Mouse (Mus musculus): ENCODE data around the gene Scn1b. TPM values are rescaled to one million over a fixed set of nuclear protein-coding genes. Genes with fewer than 3 reads are reported as not detected.

Scn1b gene
- polyA plus RNA-seq, 1 experiment from 2014 or later: 13.0 TPM

- Histone ChIP-seq H3K27me3 (ENCODE audit: control insufficient read depth, insufficient read depth, low read length) (no peaks in the 10 kb centered on the region), H3K9me3 (ENCODE audit: control insufficient read depth, low read length) (no peaks in the 10 kb centered on the region), H3K27ac (no peak overlapping the region), H3K4me1 (replicated peaks; ENCODE audit: control insufficient read depth, insufficient read depth, low read length) (0 out of 2 replicates have a peak, but pooled peaks cover 4% of the 10 kb centered on the region), H3K4me3 (replicated peaks; ENCODE audit: low read length) (no peak overlapping the region), H3K36me3 (replicated peaks; ENCODE audit: control insufficient read depth, insufficient read depth) (no peaks in the 10 kb centered on the region), H3K4me2 (replicated peaks) (no peak overlapping the region), H3K9ac (no peak overlapping the region)
- DNase-seq (ENCODE audit: low spot score): no peak
- ATAC-seq (ENCODE audit: low FRiP score): no peak
- 0% methylated on average over 3 of the region's 3 CpGs for WGBS
Observed at GRCm38 (mm10) chr7:31085171-31085570, 41.6 kb downstream of the Scn1b start.

GRCm38 (mm10) chr7:31084140-31084539, 42.7 kb downstream of the Scn1b start:
- no peak overlapping the region for H3K27ac ChIP-seq

GRCm38 (mm10) chr7:31082831-31083588, 43.8 kb downstream of the Scn1b start:
- DNase-seq (ENCODE audit: low spot score): no peak
- Histone ChIP-seq H3K27me3 (ENCODE audit: control insufficient read depth, insufficient read depth, low read length) (no peaks in the 10 kb centered on the region), H3K9ac (no peak overlapping the region), H3K4me2 (replicated peaks) (no peak overlapping the region), H3K27ac (no peak overlapping the region), H3K36me3 (replicated peaks; ENCODE audit: control insufficient read depth, insufficient read depth) (no peaks in the 10 kb centered on the region), H3K4me3 (replicated peaks; ENCODE audit: low read length) (no peak overlapping the region), H3K9me3 (ENCODE audit: control insufficient read depth, low read length) (no peaks in the 10 kb centered on the region), H3K4me1 (replicated peaks; ENCODE audit: control insufficient read depth, insufficient read depth, low read length) (0 out of 2 replicates have a peak, but pooled peaks cover 4% of the 10 kb centered on the region)
- WGBS: 63% methylated on average over 14 of the region's 14 CpGs
- no peak; the same call in 1 of the 2 replicates for ATAC-seq (ENCODE audit: low FRiP score)

More at GRCm38 (mm10) chr7:31084140-31084539, 42.7 kb downstream of the Scn1b start:
- WGBS: 53% methylated on average over 9 of the region's 9 CpGs
- Histone ChIP-seq H3K4me1 (replicated peaks; ENCODE audit: control insufficient read depth, insufficient read depth, low read length) (0 out of 2 replicates have a peak, but pooled peaks cover 4% of the 10 kb centered on the region), H3K4me3 (replicated peaks; ENCODE audit: low read length) (no peak overlapping the region), H3K9me3 (ENCODE audit: control insufficient read depth, low read length) (no peaks in the 10 kb centered on the region), H3K36me3 (replicated peaks; ENCODE audit: control insufficient read depth, insufficient read depth) (no peaks in the 10 kb centered on the region), H3K9ac (no peak overlapping the region), H3K4me2 (replicated peaks) (no peak overlapping the region), H3K27me3 (ENCODE audit: control insufficient read depth, insufficient read depth, low read length) (no peaks in the 10 kb centered on the region)
- ATAC-seq (ENCODE audit: low FRiP score) (no peak), DNase-seq (ENCODE audit: low spot score) (no peak)

- Histone ChIP-seq H3K36me3 (replicated peaks; ENCODE audit: control insufficient read depth, insufficient read depth) (no peaks in the 10 kb centered on the region), H3K4me1 (replicated peaks; ENCODE audit: control insufficient read depth, insufficient read depth, low read length) (0 out of 2 replicates have a peak, but pooled peaks cover 4% of the 10 kb centered on the region), H3K9me3 (ENCODE audit: control insufficient read depth, low read length) (no peaks in the 10 kb centered on the region), H3K27ac (no peak overlapping the region), H3K27me3 (ENCODE audit: control insufficient read depth, insufficient read depth, low read length) (no peaks in the 10 kb centered on the region), H3K4me3 (replicated peaks; ENCODE audit: low read length) (no peak overlapping the region), H3K9ac (no peak overlapping the region), H3K4me2 (replicated peaks) (no peak overlapping the region)
- ATAC-seq (ENCODE audit: low FRiP score) (no peak), DNase-seq (ENCODE audit: low spot score) (no peak)
Observed at GRCm38 (mm10) chr7:31082106-31082505, 44.7 kb downstream of the Scn1b start.

GRCm38 (mm10) chr7:31081106-31081505, 45.7 kb downstream of the Scn1b start:
- Histone ChIP-seq H3K9me3 (ENCODE audit: control insufficient read depth, low read length) (no peaks in the 10 kb centered on the region), H3K27ac (no peak overlapping the region), H3K9ac (no peak overlapping the region), H3K27me3 (ENCODE audit: control insufficient read depth, insufficient read depth, low read length) (no peaks in the 10 kb centered on the region), H3K4me2 (replicated peaks) (no peak overlapping the region), H3K4me3 (replicated peaks; ENCODE audit: low read length) (no peak overlapping the region), H3K4me1 (replicated peaks; ENCODE audit: control insufficient read depth, insufficient read depth, low read length) (0 out of 2 replicates have a peak, but pooled peaks cover 4% of the 10 kb centered on the region), H3K36me3 (replicated peaks; ENCODE audit: control insufficient read depth, insufficient read depth) (no peaks in the 10 kb centered on the region)
- no peak for ATAC-seq (ENCODE audit: low FRiP score)
- no peak for DNase-seq (ENCODE audit: low spot score)
- WGBS: 56% methylated on average over 1 of the region's 1 CpGs

GRCm38 (mm10) chr7:31080611-31081010, 46.2 kb downstream of the Scn1b start:
- no peaks in the 10 kb centered on the region for H3K9me3 ChIP-seq (ENCODE audit: control insufficient read depth, low read length)
- H3K27ac ChIP-seq: no peak overlapping the region
- H3K9ac ChIP-seq: no peak overlapping the region
- 0 out of 2 replicates have a peak, but pooled peaks cover 4% of the 10 kb centered on the region for H3K4me1 ChIP-seq (replicated peaks; ENCODE audit: control insufficient read depth, insufficient read depth, low read length)
- H3K27me3 ChIP-seq (ENCODE audit: control insufficient read depth, insufficient read depth, low read length): no peaks in the 10 kb centered on the region
- ATAC-seq (ENCODE audit: low FRiP score) (no peak), DNase-seq (ENCODE audit: low spot score) (no peak)
- no peaks in the 10 kb centered on the region for H3K36me3 ChIP-seq (replicated peaks; ENCODE audit: control insufficient read depth, insufficient read depth)
- H3K4me2 ChIP-seq (replicated peaks): no peak overlapping the region
- H3K4me3 ChIP-seq (replicated peaks; ENCODE audit: low read length): no peak overlapping the region
- WGBS: 38% methylated on average over 3 of the region's 3 CpGs

- no peak overlapping the region for H3K4me3 ChIP-seq (replicated peaks; ENCODE audit: low read length)
- no peak for ATAC-seq (ENCODE audit: low FRiP score)
- H3K27me3 ChIP-seq (ENCODE audit: control insufficient read depth, insufficient read depth, low read length): no peaks in the 10 kb centered on the region
- 91% methylated on average over 8 of the region's 8 CpGs for whole genome bisulfite sequencing
- no peak overlapping the region for H3K27ac ChIP-seq
- H3K36me3 ChIP-seq (replicated peaks; ENCODE audit: control insufficient read depth, insufficient read depth): no peaks in the 10 kb centered on the region
- no peak for DNase-seq (ENCODE audit: low spot score)
- H3K4me2 ChIP-seq (replicated peaks): no peak overlapping the region
- no peaks in the 10 kb centered on the region for H3K9me3 ChIP-seq (ENCODE audit: control insufficient read depth, low read length)
- H3K9ac ChIP-seq: no peak overlapping the region
- H3K4me1 ChIP-seq (replicated peaks; ENCODE audit: control insufficient read depth, insufficient read depth, low read length): 0 out of 2 replicates have a peak, but pooled peaks cover 4% of the 10 kb centered on the region
Observed at GRCm38 (mm10) chr7:31079670-31080069, 47.1 kb downstream of the Scn1b start.

GRCm38 (mm10) chr7:31077885-31078445, 48.8 kb downstream of the Scn1b start:
- Histone ChIP-seq H3K9me3 (ENCODE audit: control insufficient read depth, low read length) (no peaks in the 10 kb centered on the region), H3K9ac (no peak overlapping the region), H3K4me2 (replicated peaks) (no peak overlapping the region), H3K36me3 (replicated peaks; ENCODE audit: control insufficient read depth, insufficient read depth) (no peaks in the 10 kb centered on the region), H3K4me1 (replicated peaks; ENCODE audit: control insufficient read depth, insufficient read depth, low read length) (0 out of 2 replicates have a peak, but pooled peaks cover 1% of the 10 kb centered on the region), H3K27ac (no peak overlapping the region), H3K27me3 (ENCODE audit: control insufficient read depth, insufficient read depth, low read length) (no peaks in the 10 kb centered on the region), H3K4me3 (replicated peaks; ENCODE audit: low read length) (no peak overlapping the region)
- 48% methylated on average over 5 of the region's 5 CpGs for WGBS
- DNase-seq (ENCODE audit: low spot score) (peak; percentile 75), ATAC-seq (ENCODE audit: low FRiP score) (0 out of 2 replicates have a peak, but pooled peaks have one; percentile 32)

GRCm38 (mm10) chr7:31077470-31077869, 49.3 kb downstream of the Scn1b start:
- DNase-seq (ENCODE audit: low spot score) (no peak), ATAC-seq (ENCODE audit: low FRiP score) (peak; percentile 55; the same call in 1 of the 2 replicates)
- no peaks in the 10 kb centered on the region for H3K36me3 ChIP-seq (replicated peaks; ENCODE audit: control insufficient read depth, insufficient read depth)
- no peak overlapping the region for H3K9ac ChIP-seq
- no peaks in the 10 kb centered on the region for H3K4me1 ChIP-seq (replicated peaks; ENCODE audit: control insufficient read depth, insufficient read depth, low read length)
- no peak overlapping the region for H3K4me3 ChIP-seq (replicated peaks; ENCODE audit: low read length)
- no peaks in the 10 kb centered on the region for H3K27me3 ChIP-seq (ENCODE audit: control insufficient read depth, insufficient read depth, low read length)
- no peak overlapping the region for H3K27ac ChIP-seq
- H3K4me2 ChIP-seq (replicated peaks): no peak overlapping the region
- H3K9me3 ChIP-seq (ENCODE audit: control insufficient read depth, low read length): no peaks in the 10 kb centered on the region
- 49% methylated on average over 6 of the region's 6 CpGs for WGBS

All from hindbrain, embryonic 14.5 days (tissue).